Mouse (Mus musculus) adrenal gland (tissue): Measurements from ENCODE around the gene Fhad1.
"Not testable (repeated sequence)": the region's sequence is repeated elsewhere in the genome, so short reads cannot be mapped to it uniquely, and the experiment has no call there.

ENCODE experiments used
- intact Hi-C: fragments of 180-260 bp; cut with DNase I; formaldehyde crosslinking; loops from one replicate; pipeline ENCODE4 v1.15.1; 2025
- long read RNA-seq, 2 experiments: library from polyadenylated mRNA; unstranded; transcript quantifications; one replicate each; pipeline ENCODE4 v2.0.0; 2020; ENCODE audit warnings: borderline replicate concordance in 1 of 2; ENCODE audit not compliant: insufficient replicate concordance in 1 of 2

Gene Fhad1
- long read RNA-seq, experiment 1, partial matches to known transcripts: 0 of 2 reads
- long read RNA-seq, experiment 1, other reads (novel, unspliced or antisense): 1 of 2 reads
- long read RNA-seq, experiment 2, partial matches to known transcripts: 1 of 2 reads
- long read RNA-seq, experiment 2, other reads (novel, unspliced or antisense): 1 of 2 reads

DNA sequence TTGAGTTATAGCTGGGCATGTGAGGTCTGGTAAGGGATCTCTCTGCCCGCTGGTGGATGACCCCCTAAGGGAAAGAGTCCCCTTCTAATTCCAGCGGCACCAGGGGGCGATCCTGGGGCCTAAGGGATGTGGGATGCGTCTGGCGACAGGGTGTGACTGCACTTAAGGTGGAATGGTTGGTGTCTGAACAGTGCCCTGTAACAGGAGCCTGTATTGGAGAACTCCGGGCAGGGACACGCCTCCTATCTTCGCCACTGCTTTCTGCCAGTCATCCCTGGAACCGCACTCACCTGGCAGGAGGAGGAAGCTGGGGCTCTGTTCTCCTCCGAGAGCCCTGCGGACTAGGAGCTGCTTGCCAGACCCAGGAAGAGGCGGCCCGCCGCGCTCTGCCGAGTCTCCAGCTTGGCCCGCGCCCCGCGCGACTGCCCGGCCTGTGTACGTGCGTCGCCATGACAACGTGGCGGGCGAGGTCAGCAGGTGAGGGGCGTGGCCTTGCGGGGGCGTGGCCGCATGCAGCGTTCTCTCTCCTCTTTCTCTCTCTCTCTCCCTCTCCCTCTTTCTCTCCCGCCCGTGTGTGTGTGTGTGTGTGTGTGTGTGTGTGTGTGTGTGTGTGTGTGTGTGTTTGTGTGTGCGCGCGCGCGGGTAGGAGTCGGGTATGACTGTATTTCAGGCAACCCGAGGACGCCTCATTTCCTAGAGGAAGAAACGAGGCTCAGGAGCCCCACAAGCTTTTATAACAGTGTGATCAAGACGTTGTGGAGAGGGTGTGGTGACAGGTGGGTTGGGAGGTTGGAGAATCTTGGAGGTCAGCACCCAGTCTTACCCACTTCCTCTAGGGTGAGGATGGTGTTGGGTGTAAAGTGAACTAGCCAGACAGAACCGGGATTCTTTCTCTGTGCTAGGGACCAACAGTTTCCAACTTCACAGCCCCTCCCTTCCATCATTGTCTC is at the start of gene Fhad1:
TSS of gene Fhad1 (minus strand) at position 424 of the 950 bp plus-strand sequence.
- intact Hi-C loops: no loop called here

- intact Hi-C loops: no loop called here
Observed at GRCm38 (mm10) chr4:142063057-142063534, 48.2 kb upstream of the Fhad1 start.

DNA sequence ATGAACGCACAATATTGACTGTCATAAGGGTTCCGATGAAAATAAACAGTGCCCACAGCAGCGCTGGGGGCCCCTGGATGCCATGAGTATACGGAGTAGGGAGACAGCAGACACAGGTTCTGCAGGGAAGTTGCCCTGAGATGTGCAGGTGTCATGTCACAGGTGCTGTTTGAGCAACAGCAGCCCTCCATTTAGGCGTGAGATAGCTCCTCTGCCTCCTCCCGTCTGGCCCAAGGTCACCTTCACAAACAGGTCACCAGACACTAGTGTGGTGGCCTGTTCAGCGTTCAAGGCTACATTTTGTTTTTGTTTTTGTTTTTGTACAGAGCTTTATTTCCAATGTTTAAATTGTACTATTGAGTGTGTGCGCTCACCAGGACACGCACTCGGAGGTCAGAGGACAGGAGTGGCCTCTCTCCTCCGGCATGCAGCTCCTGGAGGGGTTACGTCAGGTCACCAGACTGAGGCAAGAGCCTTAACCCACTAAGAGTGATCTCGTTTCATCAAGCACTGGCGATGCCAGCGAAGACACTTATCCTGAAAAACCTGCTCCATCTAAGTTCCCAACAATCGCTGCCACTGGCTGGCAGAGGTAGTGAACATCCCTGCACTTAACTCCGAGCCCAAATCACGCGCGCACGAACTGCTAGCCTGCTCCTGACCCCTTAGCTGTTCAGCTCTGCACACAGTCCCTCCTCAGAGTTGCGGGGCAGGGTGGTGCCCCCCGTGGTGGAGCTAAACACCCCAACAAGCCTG is 46.8 kb upstream of the Fhad1 start:
- intact Hi-C loops: no loop called here

GRCm38 (mm10) chr4:142060455-142061378 is 45.8 kb upstream of the Fhad1 start:
- intact Hi-C loops: no loop called here

GRCm38 (mm10) chr4:142059841-142060193 is 44.9 kb upstream of the Fhad1 start:
- intact Hi-C loops: no loop called here

DNA sequence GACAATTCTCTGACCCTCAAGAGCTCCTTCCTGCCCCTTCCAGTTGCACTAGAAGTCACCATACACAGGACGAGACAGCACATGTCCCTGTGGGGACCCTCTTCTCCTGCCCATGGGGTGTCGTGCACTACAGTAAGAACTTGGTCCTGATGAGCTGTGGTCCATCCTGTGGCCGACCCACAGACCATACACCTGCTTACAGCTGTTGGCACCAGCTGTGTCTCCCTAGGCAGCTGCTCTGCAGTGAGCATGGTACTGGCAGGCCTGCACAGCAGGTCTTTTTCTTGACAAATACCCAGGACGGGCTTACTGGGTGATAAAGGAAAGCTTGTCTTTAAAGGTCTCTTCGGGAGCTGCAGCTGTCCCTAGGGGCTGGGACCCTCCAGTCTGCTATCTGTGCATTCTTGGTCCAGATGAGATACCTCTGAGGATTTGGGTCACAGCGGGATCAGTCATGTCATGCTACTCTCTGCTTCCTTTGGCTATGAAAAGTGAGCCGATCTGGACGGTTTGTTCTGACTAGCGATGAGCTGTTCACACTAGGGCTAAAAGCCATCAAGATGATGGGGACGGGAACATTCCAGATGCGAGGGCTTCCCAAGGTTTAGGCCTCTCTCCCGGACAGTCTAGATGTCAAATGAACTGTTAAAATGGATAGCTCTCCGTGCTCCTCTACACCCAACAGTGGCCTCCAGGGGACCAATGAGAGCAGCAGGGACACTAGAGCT is 44.4 kb upstream of the Fhad1 start:
- intact Hi-C loops: no loop called here

DNA sequence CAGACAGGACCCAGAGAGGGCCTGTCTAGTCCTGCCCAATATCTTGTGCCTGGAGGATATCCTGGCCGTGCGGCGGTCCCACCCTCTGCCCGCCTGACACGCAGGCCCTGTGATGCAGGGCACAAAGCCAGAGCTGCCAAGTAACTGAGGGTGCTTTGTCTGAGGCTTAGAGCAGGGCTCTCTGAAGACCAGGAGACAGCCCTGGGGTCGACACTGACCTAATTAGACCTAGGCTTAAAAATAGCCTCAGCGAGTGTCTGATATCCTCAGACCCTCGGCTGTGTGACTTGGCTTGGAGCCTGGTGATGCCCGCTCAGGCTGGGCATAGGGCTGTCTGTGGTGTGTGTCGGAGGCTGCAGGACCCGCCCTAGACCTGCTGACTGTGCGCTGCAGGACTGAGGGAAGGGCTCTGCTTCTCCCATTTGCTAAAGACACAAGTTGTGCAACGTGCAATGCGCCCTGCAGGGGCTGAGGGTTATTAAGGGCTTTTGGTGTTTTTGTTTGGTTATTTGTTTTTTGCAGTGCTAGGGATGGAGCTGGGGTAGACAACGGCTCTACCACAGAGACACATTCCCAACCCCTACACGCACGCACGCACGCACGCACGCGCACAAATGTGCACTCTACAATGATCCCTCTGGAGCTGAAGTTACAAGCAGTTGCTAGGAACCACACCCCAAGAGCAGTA is 42.8 kb upstream of the Fhad1 start:
- intact Hi-C loops: no loop called here

DNA sequence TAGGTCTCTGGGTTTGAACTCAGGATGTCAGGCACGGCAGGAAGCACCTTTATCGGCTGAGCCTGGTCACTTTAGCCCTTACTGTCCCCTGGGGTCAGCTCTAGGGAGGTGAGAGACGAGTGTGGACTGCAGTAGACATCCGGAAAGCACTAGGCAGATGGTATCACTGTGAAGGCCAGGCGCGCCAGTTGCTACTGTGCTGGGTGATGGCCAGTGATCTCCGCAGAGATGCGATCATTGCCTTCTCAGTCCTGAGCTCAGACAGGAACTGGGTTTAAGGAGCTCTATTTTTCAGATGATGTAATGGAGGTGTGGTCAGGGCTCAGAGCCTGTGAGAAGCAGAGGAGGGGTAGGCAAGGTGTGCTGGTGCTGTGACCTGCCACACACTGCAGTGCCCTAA is 40.7 kb upstream of the Fhad1 start:
- intact Hi-C loops: no loop called here

DNA sequence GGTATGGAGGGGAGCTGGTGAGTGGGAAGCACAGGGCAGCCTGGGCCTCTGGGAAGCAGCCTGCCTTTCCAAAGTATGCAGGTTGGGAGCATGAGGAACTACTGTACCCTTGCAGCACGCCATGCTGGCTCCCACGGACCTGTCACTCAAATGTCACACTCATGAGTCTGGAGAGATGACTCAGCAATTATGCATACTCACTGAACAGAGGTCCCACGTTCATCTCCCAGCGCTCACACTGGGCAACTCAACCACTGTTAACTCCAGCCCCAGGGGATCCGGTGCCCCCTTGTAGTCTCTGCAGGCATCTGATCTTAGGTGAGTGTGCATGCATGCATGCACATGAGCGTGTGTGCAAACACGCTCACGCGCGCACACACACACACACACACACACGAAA is 39.7 kb upstream of the Fhad1 start:
- intact Hi-C loops: no loop called here

DNA sequence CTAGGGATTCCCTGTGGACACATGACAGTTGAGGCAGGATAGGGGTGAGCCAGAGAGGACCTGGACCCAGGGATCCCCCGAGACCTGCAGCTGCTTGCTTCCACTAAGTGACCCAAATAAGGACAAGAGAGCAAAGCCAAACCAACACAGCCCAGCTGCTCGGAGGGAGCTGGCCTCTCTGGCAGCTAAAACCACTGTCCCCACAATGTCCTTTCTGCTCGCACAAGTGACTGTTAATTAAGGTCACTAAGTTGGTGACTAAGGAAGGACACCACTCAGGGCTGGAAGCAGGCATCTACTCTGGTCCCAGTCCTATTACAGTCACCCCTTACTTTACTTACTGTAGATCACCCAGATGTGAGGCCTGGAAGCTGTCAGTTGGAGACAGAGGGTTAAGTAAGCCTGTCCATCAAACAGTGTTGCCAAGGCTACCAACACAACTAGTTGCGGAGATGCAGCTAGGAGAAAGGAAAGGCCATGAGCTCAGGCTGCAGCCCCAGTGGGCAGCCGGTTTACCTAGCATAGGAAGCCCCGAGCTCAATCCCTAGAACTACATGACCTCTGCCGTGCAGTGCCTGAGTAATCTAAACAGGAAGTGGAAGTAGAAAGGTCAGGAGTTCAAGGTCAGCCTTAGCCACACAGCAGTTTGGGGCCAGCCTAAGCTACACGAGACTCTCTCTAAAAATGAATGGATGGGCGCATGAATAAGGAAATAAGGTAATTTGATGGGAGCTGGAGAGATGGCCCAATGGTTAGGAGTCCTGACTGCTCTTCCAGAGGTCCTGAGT is 39.0 kb upstream of the Fhad1 start:
- intact Hi-C loops: no loop called here

DNA sequence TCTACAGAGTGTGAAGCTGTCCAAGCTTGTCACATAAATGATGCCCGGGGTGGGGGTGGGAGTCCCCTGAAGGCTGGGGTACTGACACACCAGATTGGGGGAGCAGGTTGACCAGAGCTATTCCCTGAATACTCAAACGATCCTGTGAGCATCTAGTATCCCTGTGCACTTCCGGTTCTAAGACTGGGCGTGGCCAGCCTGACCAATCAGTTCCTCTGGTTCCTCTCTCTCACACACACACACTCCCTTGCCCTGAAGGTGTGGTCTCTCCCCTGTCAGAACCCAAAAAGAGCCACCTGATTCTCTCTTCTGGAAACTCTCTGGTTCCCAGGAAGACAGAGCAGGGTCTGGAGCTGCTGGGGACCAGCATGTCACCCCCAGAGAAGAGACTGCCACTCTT is 38.4 kb upstream of the Fhad1 start:
- intact Hi-C loops: no loop called here

GRCm38 (mm10) chr4:142052391-142053132 is 37.7 kb upstream of the Fhad1 start:
- intact Hi-C loops: no loop called here

DNA sequence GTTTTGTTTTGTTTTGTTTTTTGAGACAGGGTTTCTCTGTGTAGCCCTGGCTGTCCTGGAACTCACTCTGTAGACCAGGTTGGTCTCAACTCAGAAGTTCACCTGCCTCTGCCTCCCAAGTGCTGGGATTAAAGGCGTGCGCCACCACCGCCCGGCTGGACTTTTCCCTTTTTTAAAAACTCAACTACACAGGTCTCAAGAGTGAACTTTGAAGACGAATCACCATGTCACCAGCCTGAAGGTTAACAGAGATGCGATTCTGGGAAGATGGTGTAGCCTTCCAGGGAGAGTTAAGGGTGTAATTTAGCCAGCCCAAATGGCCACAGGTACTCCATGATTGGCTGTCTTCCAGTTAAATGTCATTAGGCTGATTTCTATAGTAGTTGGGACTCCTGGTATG is 37.0 kb upstream of the Fhad1 start:
- intact Hi-C loops: not testable (repeated sequence)

DNA sequence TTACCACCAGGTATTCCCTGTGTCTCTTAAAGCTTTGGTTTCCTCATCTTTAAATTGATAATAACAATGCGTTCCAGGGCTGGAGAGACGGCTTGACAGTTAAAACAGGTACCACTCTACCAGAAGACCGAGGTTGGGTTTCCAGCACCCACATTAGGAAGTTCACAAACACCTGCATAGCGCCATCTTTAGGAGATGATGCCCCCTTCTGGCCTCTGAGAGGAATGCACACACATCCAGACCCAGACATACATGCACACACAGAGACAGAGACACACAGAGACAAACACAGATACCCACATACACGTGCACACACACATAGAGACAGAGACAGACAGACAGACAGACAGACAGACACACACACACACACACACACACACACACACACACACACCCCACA is 35.1 kb upstream of the Fhad1 start:
- intact Hi-C loops: no loop called here

DNA sequence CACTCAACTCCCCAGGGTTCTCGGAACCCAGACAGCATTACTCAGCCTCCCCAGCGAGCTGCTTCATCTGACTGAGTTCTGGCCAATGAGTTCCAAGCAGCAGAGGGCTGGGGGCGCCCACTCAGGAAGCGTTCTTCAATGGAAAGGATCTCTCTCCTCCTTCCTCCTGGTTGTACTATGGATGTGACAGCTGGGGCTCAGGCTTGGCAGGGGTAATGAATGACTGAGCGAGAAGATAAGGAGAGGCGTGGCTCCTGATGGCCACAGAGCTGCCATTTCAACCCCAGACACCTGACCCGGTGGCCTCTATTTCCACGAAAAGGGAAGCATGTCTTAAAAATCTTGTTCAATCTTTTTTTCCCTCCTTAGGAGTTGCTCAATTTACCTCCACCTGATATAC is 33.5 kb upstream of the Fhad1 start:
- intact Hi-C loops: no loop called here

DNA sequence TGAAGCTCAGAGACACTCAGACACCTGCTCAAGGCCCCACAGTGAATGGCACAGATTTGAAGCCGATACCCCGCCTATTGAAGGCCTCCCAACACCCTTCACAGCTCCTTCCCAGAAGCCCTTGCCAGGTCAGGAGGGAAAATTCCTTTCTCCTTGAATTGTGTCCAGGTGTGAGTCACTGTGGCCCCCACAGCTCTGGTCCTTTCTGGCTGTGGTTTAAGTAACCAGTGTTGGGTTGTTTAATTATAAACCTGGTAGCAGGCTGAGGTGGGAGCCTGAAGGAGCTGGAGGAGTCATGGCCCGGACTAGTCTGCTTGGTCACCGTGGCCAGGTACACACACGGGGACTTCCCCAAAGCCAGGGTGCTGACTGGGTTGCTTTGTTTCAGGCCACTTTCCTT is 32.1 kb upstream of the Fhad1 start:
- intact Hi-C loops: no loop called here

DNA sequence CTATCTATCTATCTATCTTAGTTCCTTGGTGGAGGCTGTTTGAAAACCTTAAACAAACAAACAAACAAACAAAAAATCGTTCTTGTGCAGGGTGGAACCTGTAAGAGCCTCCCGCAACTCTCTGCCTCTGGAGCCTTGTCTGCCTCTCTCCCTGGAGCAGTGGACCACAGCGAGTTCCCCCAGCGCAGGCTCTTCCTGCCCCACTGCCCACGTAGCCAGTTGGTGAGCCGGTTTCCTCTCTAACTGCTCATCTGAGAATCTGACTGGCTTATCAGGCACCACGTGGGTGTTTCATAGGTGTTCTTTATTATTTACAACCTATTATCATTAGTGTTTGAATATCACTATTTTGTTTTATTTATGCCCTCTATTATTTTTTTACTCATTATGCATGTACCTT is 31.6 kb upstream of the Fhad1 start:
- intact Hi-C loops: no loop called here

GRCm38 (mm10) chr4:142045595-142046163 is 30.8 kb upstream of the Fhad1 start:
- intact Hi-C loops: no loop called here
